Mouse (Mus musculus) ovary, adult 18-20 months (tissue): ENCODE data around the gene Gfm2.

Experiments used
- DNase-seq: peaks from one replicate; pipeline ENCODE4 v3.0.0; 2022; ENCODE audit warnings: low spot score, mixed read lengths

Gfm2 gene

GRCm38 (mm10) chr13:97230101-97230500, 92.4 kb downstream of the Gfm2 start:
- DNase-seq, result no peak
